Mouse (Mus musculus) heart, embryonic 13.5 days (tissue): ENCODE measurements around the gene Jpt1. TPM values are rescaled to one million over a fixed set of nuclear protein-coding genes. Genes with fewer than 3 reads are reported as not detected.

Experiments
- ATAC-seq: fragments of 200-750 bp; cut with Nextera tagmentation; 2 replicates; pipeline ENCODE4 v1.8.0; 2017; ENCODE audit warnings: moderate TSS enrichment; ENCODE audit not compliant: insufficient number of reproducible peaks, low FRiP score, low TSS enrichment; ENCODE audit errors: extremely low read depth
- H3K27ac ChIP-seq: fragments of 300-500 bp; sonication (generic); replicated peaks from 2 replicates; pipeline ENCODE4 v1.5.1; 2015; ENCODE audit warnings: moderate library complexity, mild to moderate bottlenecking, inconsistent platforms
- H3K27me3 ChIP-seq: fragments of 300-500 bp; sonication (generic); replicated peaks from 2 replicates; pipeline ENCODE4 v1.6.1; 2015; ENCODE audit warnings: mild to moderate bottlenecking, inconsistent platforms
- H3K36me3 ChIP-seq: fragments of 300-500 bp; sonication (generic); 2 replicates; pipeline ENCODE4 v1.6.1; 2015; ENCODE audit warnings: mild to moderate bottlenecking, inconsistent platforms
- H3K4me1 ChIP-seq: fragments of 300-500 bp; sonication (generic); 2 replicates; pipeline ENCODE4 v1.6.1; 2015; ENCODE audit warnings: inconsistent platforms
- H3K4me2 ChIP-seq: fragments of 300-500 bp; sonication (generic); 2 replicates; pipeline ENCODE4 v1.6.1; 2015; ENCODE audit warnings: inconsistent platforms, mild to moderate bottlenecking, moderate library complexity
- H3K4me3 ChIP-seq: fragments of 300-500 bp; sonication (generic); 2 replicates; pipeline ENCODE4 v1.5.1; 2015; ENCODE audit warnings: moderate library complexity, mild to moderate bottlenecking, inconsistent platforms
- H3K9ac ChIP-seq: fragments of 300-500 bp; sonication (generic); 2 replicates; pipeline ENCODE4 v1.6.1; 2015; ENCODE audit warnings: inconsistent platforms, mild to moderate bottlenecking, moderate library complexity
- H3K9me3 ChIP-seq: fragments of 300-500 bp; sonication (generic); 2 replicates; pipeline ENCODE4 v1.6.1; 2016; ENCODE audit warnings: inconsistent platforms
- WGBS: fragments of 180-500 bp; shearing (Covaris S2); methylation state at CpG from one replicate; pipeline ENCODE4 v1.1.7; 2015; ENCODE audit warnings: mixed read lengths; 5-methylcytosine and 5-hydroxymethylcytosine counted together
- microRNA-seq: library from miRNA; unstranded; fragments of <30 nt; microRNA quantifications from one replicate; pipeline ENCODE4, GENCODE M21; 2016
- polyA plus RNA-seq: library from polyadenylated mRNA; unstranded; fragments of >200 nt; fragmentation: Nextera tagmentation; extraction: Ambion mirVana; gene quantifications from 2 replicates; pipeline ENCODE4 v1.2.1, GENCODE M21; 2015

Gene Jpt1
- polyA plus RNA-seq, 1 experiment from 2014 or later, result 432 TPM

GRCm38 (mm10) chr11:115453306-115453705 is 60.9 kb downstream of the Jpt1 start:
- Histone ChIP-seq H3K27me3 (no peaks in the 10 kb centered on the region), H3K36me3 (no peaks in the 10 kb centered on the region), H3K4me1 (peaks cover 19% of the 10 kb centered on the region), H3K9me3 (no peaks in the 10 kb centered on the region), H3K4me2 (no peak overlapping the region), H3K27ac (no peak overlapping the region), H3K4me3 (no peak overlapping the region), H3K9ac (no peak overlapping the region)
- 54% methylated on average over 4 of the region's 4 CpGs for WGBS
- ATAC-seq, result no peak

DNA sequence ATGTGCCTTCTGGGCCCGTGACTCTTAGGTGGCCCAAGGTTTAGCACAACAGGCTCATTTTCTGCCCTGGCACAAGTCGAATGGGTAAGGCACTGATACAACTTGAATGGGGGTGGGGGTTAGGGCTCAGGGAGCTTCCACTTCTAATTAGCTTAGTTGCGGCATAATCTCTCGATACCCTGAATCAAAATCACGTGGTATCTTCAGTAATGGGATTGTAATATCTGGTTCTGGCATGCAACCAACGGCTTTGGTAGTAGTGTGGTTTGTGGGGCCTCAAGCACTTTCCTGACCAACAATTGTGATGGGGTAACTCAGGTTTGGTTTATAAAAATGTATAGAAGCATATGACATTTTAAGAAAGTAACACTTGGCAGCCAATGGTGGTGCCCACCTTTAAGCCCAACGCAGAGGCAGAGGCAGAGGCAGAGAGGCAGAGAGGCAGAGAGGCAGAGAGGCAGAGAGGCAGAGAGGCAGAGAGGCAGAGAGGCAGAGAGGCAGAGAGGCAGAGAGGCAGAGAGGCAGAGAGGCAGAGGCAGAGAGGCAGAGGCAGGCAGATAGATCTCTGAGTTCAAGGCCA is 61.8 kb downstream of the Jpt1 start:
- Histone ChIP-seq H3K9ac (no peak overlapping the region), H3K4me3 (no peak overlapping the region), H3K4me1 (peaks cover 18% of the 10 kb centered on the region), H3K9me3 (no peaks in the 10 kb centered on the region), H3K36me3 (no peaks in the 10 kb centered on the region), H3K4me2 (no peak overlapping the region), H3K27me3 (no peaks in the 10 kb centered on the region), H3K27ac (no peak overlapping the region)
- no peak for ATAC-seq
- 80% methylated on average over 7 of the region's 7 CpGs for WGBS

GRCm38 (mm10) chr11:115451781-115452241 is 62.4 kb downstream of the Jpt1 start:
- ATAC-seq, result no peak
- Histone ChIP-seq H3K36me3 (no peaks in the 10 kb centered on the region), H3K27me3 (no peaks in the 10 kb centered on the region), H3K4me2 (no peak overlapping the region), H3K4me1 (peaks cover 18% of the 10 kb centered on the region), H3K9ac (no peak overlapping the region), H3K9me3 (no peaks in the 10 kb centered on the region), H3K27ac (no peak overlapping the region), H3K4me3 (no peak overlapping the region)
- WGBS, result 82% methylated on average over 8 of the region's 8 CpGs

DNA sequence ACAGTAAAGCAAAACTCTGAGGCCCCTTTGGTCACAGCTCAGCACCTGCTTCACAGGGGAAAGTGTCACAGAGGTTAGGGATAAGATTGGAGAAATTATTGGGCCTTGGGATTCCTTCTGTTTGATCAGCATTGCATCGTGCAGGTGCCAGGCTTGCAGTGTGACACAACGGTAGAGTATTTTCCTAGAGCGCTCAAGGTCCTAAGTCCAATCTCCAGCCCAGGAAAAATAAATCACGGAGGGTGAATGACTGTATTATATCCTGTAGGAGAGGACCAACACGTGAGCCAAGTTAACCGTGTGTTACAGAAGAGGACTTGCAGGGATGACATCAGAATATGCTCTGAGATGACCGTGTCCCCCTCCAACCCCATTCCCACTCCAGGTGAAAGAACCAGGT is 64.0 kb downstream of the Jpt1 start:
- no peak overlapping the region for H3K9ac ChIP-seq
- H3K4me3 ChIP-seq, result no peak overlapping the region
- H3K4me2 ChIP-seq, result no peak overlapping the region
- peaks cover 24% of the 10 kb centered on the region for H3K4me1 ChIP-seq
- H3K9me3 ChIP-seq, result no peaks in the 10 kb centered on the region
- ATAC-seq, result no peak
- no peak overlapping the region for H3K27ac ChIP-seq
- WGBS, result 86% methylated on average over 7 of the region's 7 CpGs
- peaks cover 3% of the 10 kb centered on the region; the same call in 1 of the 2 replicates for H3K27me3 ChIP-seq
- H3K36me3 ChIP-seq, result no peaks in the 10 kb centered on the region

DNA sequence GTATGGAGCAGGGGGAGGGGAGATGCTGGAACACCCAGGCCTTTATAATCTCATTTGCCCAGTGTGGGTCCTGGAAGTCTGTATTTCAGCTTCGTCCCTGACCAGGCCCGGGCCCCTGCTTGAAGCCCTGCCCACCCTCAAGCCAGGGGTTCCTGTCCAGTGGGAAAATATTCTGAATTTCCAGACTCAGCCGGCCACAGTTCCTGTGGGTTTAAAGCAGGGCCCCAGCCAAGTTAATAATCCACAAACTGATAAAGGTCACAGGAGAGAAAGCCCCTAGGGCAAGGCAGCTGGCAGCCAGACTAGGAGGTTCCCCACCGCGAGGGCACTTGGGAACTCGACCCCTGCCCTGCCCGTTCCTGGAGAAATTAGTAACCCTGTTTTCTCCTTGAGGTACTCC is 65.2 kb downstream of the Jpt1 start:
- Histone ChIP-seq H3K36me3 (no peaks in the 10 kb centered on the region), H3K4me1 (peaks cover 24% of the 10 kb centered on the region), H3K9ac (no peak overlapping the region), H3K27me3 (peaks cover 4% of the 10 kb centered on the region; the same call in 1 of the 2 replicates), H3K4me2 (no peak overlapping the region), H3K27ac (no peak overlapping the region), H3K4me3 (no peak overlapping the region), H3K9me3 (no peaks in the 10 kb centered on the region)
- no peak for ATAC-seq
- WGBS, result 55% methylated on average over 7 of the region's 7 CpGs

DNA sequence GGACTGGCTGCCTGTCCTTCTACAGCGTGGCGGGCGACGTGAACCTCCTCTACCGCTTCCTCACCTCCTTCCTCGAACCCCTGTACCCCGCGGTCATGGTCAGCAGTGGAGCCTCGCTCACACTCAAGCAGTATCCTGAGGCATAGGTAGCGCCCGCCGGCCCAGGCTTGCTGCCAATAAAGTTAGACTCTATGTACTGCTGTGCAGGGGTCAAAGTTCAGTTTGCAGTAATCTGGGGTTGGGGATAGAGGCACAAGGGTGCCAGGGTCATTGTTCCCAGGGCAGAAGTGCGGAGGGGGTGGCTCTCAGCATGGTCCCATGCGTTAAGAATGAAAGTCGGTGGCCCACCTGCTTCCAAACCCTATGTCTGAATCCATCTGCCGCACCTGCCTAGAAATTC is 66.1 kb downstream of the Jpt1 start:
- no peak overlapping the region for H3K9ac ChIP-seq
- WGBS, result 85% methylated on average over 16 of the region's 16 CpGs
- H3K4me1 ChIP-seq, result peaks cover 24% of the 10 kb centered on the region
- H3K4me2 ChIP-seq, result no peak overlapping the region
- ATAC-seq, result no peak
- no peak overlapping the region for H3K27ac ChIP-seq
- H3K9me3 ChIP-seq, result no peaks in the 10 kb centered on the region
- H3K4me3 ChIP-seq, result no peak overlapping the region
- peaks cover 4% of the 10 kb centered on the region; the same call in 1 of the 2 replicates for H3K27me3 ChIP-seq
- no peaks in the 10 kb centered on the region for H3K36me3 ChIP-seq

Small RNA genes within 50 kb of the gene (microRNA-seq; reads per million reads assigned to microRNA genes)
- 0.61 reads per million for gene Mir3968

Other genes with a start within 250 kb of the Jpt1 start
- 0.04 TPM in 1 of 2 replicates, not detected in the other for gene Grin2c, start 247.1 kb downstream of the Jpt1 start, polyA plus RNA-seq
- 9.5 and 11.7 TPM in 2 replicates for gene Fdxr, start 237.3 kb downstream of the Jpt1 start, polyA plus RNA-seq
- gene Fads6, start 216.7 kb downstream of the Jpt1 start, polyA plus RNA-seq, result 0.71 and 0.74 TPM in 2 replicates
- gene Otop2, start 207.2 kb downstream of the Jpt1 start, polyA plus RNA-seq, result not detected in 2 replicates
- 0.09 and 0.13 TPM in 2 replicates for gene Ush1g, start 192.3 kb downstream of the Jpt1 start, polyA plus RNA-seq
- gene Otop3, start 179.7 kb downstream of the Jpt1 start, polyA plus RNA-seq, result not detected in 2 replicates
- 6.8 and 7.0 TPM in 2 replicates for gene Hid1, start 146.6 kb downstream of the Jpt1 start, polyA plus RNA-seq
- gene Cdr2l, start 132.5 kb downstream of the Jpt1 start, polyA plus RNA-seq, result 6.7 and 7.4 TPM in 2 replicates
- gene Mrpl58, start 110.6 kb downstream of the Jpt1 start, polyA plus RNA-seq, result 173 and 184 TPM in 2 replicates
- gene Atp5h, start 94.4 kb downstream of the Jpt1 start, polyA plus RNA-seq, result 1,581 and 1,838 TPM in 2 replicates
- 8.8 and 12.1 TPM in 2 replicates for gene Kctd2, start 94.3 kb downstream of the Jpt1 start, polyA plus RNA-seq
- gene Trim80, start 73.8 kb downstream of the Jpt1 start, polyA plus RNA-seq, result 0.07 and 0.19 TPM in 2 replicates
- gene Slc16a5, start 51.9 kb downstream of the Jpt1 start, polyA plus RNA-seq, result 0.10 and 0.21 TPM in 2 replicates
- gene Armc7, start 38.7 kb downstream of the Jpt1 start, polyA plus RNA-seq, result 6.6 and 6.9 TPM in 2 replicates
- 57.0 and 59.4 TPM in 2 replicates for gene Nt5c, start 22.5 kb downstream of the Jpt1 start, polyA plus RNA-seq
- gene Sumo2, start 21.9 kb upstream of the Jpt1 start, polyA plus RNA-seq, result 606 and 657 TPM in 2 replicates
- gene Nup85, start 50.0 kb upstream of the Jpt1 start, polyA plus RNA-seq, result 111 and 113 TPM in 2 replicates
- 79.2 and 86.8 TPM in 2 replicates for gene Mrps7, start 89.5 kb upstream of the Jpt1 start, polyA plus RNA-seq
- 14.0 and 14.9 TPM in 2 replicates for gene Gga3, start 89.7 kb upstream of the Jpt1 start, polyA plus RNA-seq
- 23.1 and 24.6 TPM in 2 replicates for gene Mif4gd, start 98.6 kb upstream of the Jpt1 start, polyA plus RNA-seq
- gene Slc25a19, start 113.9 kb upstream of the Jpt1 start, polyA plus RNA-seq, result 36.4 and 37.2 TPM in 2 replicates
- gene Grb2, start 194.2 kb upstream of the Jpt1 start, polyA plus RNA-seq, result 86.6 and 90.0 TPM in 2 replicates